Mouse (Mus musculus) E14TG2a.4 (cell line): ENCODE measurements around the gene Fap.

ENCODE experiments used
- CTCF ChIP-seq: conservative IDR thresholded peaks from 2 replicates; pipeline ENCODE4 v1.5.1; 2014; ENCODE audit warnings: low read length
- NANOG ChIP-seq: IDR thresholded peaks from 2 replicates; pipeline ENCODE4 v1.6.1; 2014; ENCODE audit warnings: borderline replicate concordance, low read length, mixed read lengths
- POU5F1 ChIP-seq: IDR thresholded peaks from 2 replicates; pipeline ENCODE4 v1.6.1; 2014; ENCODE audit warnings: low read length, borderline replicate concordance

DNA sequence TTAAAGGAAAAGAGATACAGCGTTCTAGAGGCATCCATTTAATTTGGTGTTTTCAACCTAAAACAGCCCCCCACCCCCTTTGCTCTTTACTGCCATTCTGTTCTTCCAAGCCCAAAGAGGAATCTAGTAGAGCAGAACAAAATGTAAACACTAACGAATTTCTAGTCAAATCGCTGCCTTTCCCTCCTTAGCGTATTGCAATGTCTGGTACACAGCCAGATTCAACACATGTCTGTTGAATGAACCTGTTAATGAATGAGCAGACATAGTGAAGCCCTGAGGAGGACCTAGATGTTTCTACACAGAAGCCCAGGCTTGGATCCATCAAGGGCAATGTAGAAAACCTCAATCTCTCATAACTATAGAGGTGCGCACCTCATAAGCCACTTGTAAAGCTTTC is 75.1 kb downstream of the Fap start:
- TF ChIP-seq CTCF (no peak), NANOG (no peak), POU5F1 (no peak)
